Mouse (Mus musculus): ENCODE results near the gene Kctd12. TPM values are rescaled to one million over a fixed set of nuclear protein-coding genes. Genes with fewer than 3 reads are reported as not detected.

Kctd12 gene
- total RNA-seq (2021): 38.4 and 42.5 TPM in 2 replicates
- long read RNA-seq, full-length matches to known transcripts: 3 of 4 reads
- long read RNA-seq, partial matches to known transcripts: 0 of 4 reads
- long read RNA-seq, other reads (novel, unspliced or antisense): 1 of 4 reads

GRCm38 (mm10) chr14:102982627-102983540 is at the start of gene Kctd12:
TSS of gene Kctd12 (minus strand) at chr14:102982637.
- DNase-seq: peak; percentile 89

- DNase-seq: no peak
Measured at GRCm38 (mm10) chr14:103029203-103029602, 46.8 kb upstream of the Kctd12 start.

- peak; percentile 41 for DNase-seq
Measured at GRCm38 (mm10) chr14:103020046-103020445, 37.6 kb upstream of the Kctd12 start.

- no peak for DNase-seq
Measured at GRCm38 (mm10) chr14:103017009-103017408, 34.6 kb upstream of the Kctd12 start.

GRCm38 (mm10) chr14:103012563-103013150 is 30.2 kb upstream of the Kctd12 start:
- DNase-seq: peak; percentile 50

GRCm38 (mm10) chr14:103011782-103012181 is 29.3 kb upstream of the Kctd12 start:
- peak; percentile 46 for DNase-seq

GRCm38 (mm10) chr14:103007737-103008136 is 25.3 kb upstream of the Kctd12 start:
- no peak for DNase-seq

- peak; percentile 63 for DNase-seq
Measured at GRCm38 (mm10) chr14:102994662-102995561, 12.5 kb upstream of the Kctd12 start.

GRCm38 (mm10) chr14:102990765-102991164 is 8.3 kb upstream of the Kctd12 start:
- DNase-seq: peak; percentile 13

- DNase-seq: no peak
Measured at GRCm38 (mm10) chr14:102989866-102990265, 7.4 kb upstream of the Kctd12 start.

- no peak for DNase-seq
Measured at GRCm38 (mm10) chr14:102989254-102989653, 6.8 kb upstream of the Kctd12 start.

- DNase-seq: no peak
Measured at GRCm38 (mm10) chr14:102987626-102988025, 5.2 kb upstream of the Kctd12 start.

- no peak for DNase-seq
Measured at GRCm38 (mm10) chr14:102983686-102984085, 1.2 kb upstream of the Kctd12 start.

GRCm38 (mm10) chr14:102982016-102982626 is 316 bp downstream of the Kctd12 start:
- DNase-seq: no peak

GRCm38 (mm10) chr14:102981441-102982015 is 909 bp downstream of the Kctd12 start:
- DNase-seq: peak; percentile 69

- DNase-seq: no peak
Measured at GRCm38 (mm10) chr14:102980986-102981385, 1.5 kb downstream of the Kctd12 start.

- peak; percentile 18 for DNase-seq
Measured at GRCm38 (mm10) chr14:102980481-102980880, 2.0 kb downstream of the Kctd12 start.

- no peak for DNase-seq
Measured at GRCm38 (mm10) chr14:102979831-102980230, 2.6 kb downstream of the Kctd12 start.

- no peak for DNase-seq
Measured at GRCm38 (mm10) chr14:102975865-102976264, 6.6 kb downstream of the Kctd12 start.

GRCm38 (mm10) chr14:102968824-102969223 is 13.6 kb downstream of the Kctd12 start:
- DNase-seq: no peak

- DNase-seq: no peak
Measured at GRCm38 (mm10) chr14:102966241-102966640, 16.2 kb downstream of the Kctd12 start.
